Mouse (Mus musculus): ENCODE measurements around the gene Sstr5. TPM values are rescaled to one million over a fixed set of nuclear protein-coding genes. Genes with fewer than 3 reads are reported as not detected.

Gene Sstr5
- polyA plus RNA-seq (2014; fragmentation: Nextera tagmentation; extraction: Ambion mirVana), result 0.16 and 0.18 TPM in 2 replicates

- Histone ChIP-seq H3K4me1 (ENCODE audit: control insufficient read depth in 2 of 2, insufficient read depth in 2 of 2, low read length in 2 of 2) (peaks cover 2 to 5% of the 10 kb centered on the region in 2 experiments; a peak in 2 of 4 replicates), H3K27ac (replicated peaks in 1 of 2; ENCODE audit: control insufficient read depth in 1 of 2, insufficient read depth in 1 of 2, low read depth in 2 of 2, low read length in 2 of 2) (no peak within 1 kb of the TSS), H3K27me3 (ENCODE audit: control insufficient read depth, insufficient read depth, low read length) (peaks cover 33% of the 10 kb centered on the region), H3K9ac (ENCODE audit: low read length) (peak within 1 kb of the TSS; percentile 32; the same call in 1 of the 2 replicates), H3K4me2 (ENCODE audit: low read length) (peak within 1 kb of the TSS; percentile 58), H3K36me3 (ENCODE audit: control insufficient read depth, insufficient read depth, low read length) (no peaks in the 10 kb centered on the region), H3K4me3 (ENCODE audit: control insufficient read depth in 1 of 2, insufficient read depth in 1 of 2, low read depth in 1 of 2, low read length in 2 of 2) (peak within 1 kb of the TSS in 1 of 2 experiments; percentile 23; a peak in 2 of 4 replicates), H3K9me3 (ENCODE audit: control insufficient read depth, low read length) (no peaks in the 10 kb centered on the region)
- peak; percentile 33 for ATAC-seq (ENCODE audit: insufficient number of reproducible peaks, insufficient read depth, low FRiP score, low read depth)
- WGBS, result 1% methylated on average over 19 of the region's 28 CpGs
Observed at GRCm38 (mm10) chr17:25497013-25497412, at the start of gene Sstr5. Gene Sstr5 (minus strand): TSS chr17:25497288.

- H3K36me3 ChIP-seq (ENCODE audit: control insufficient read depth, insufficient read depth, low read length), result no peaks in the 10 kb centered on the region
- no peak overlapping the region for H3K4me2 ChIP-seq (ENCODE audit: low read length)
- no peak overlapping the region for H3K9ac ChIP-seq (ENCODE audit: low read length)
- 78% methylated on average over 4 of the region's 4 CpGs for WGBS
- ATAC-seq (ENCODE audit: insufficient number of reproducible peaks, insufficient read depth, low FRiP score, low read depth), result no peak
- no peaks in the 10 kb centered on the region for H3K27me3 ChIP-seq (ENCODE audit: control insufficient read depth, insufficient read depth, low read length)
- H3K4me1 ChIP-seq (ENCODE audit: control insufficient read depth in 2 of 2, insufficient read depth in 2 of 2, low read length in 2 of 2), result peaks cover 13 to 16% of the 10 kb centered on the region in 2 experiments
- H3K9me3 ChIP-seq (ENCODE audit: control insufficient read depth, low read length), result no peaks in the 10 kb centered on the region
- no peak overlapping the region for H3K27ac ChIP-seq (replicated peaks in 1 of 2; ENCODE audit: control insufficient read depth in 1 of 2, insufficient read depth in 1 of 2, low read depth in 2 of 2, low read length in 2 of 2)
- H3K4me3 ChIP-seq (ENCODE audit: control insufficient read depth in 1 of 2, insufficient read depth in 1 of 2, low read depth in 1 of 2, low read length in 2 of 2), result no peak overlapping the region
Observed at GRCm38 (mm10) chr17:25541768-25542167, 44.7 kb upstream of the Sstr5 start.

DNA sequence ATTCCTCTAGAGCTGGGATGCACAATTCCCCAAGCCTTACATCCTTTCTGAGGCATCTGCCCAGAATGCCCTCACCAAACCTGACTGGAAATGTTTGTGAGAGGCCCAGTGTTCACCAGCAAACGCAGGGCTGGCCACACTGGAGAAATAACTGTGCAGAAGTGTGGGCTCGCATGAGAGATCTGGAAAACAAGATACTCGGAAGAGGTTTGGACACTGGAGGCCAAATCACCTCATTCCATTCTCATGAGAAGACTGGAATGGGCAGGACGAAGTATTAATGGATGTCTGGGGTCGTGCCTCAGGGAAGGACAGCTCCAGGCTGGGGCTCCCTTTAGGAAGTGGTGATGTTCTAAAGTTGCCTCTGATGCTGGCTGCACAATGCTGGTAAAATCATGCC is 43.6 kb upstream of the Sstr5 start:
- Histone ChIP-seq H3K27ac (replicated peaks in 1 of 2; ENCODE audit: control insufficient read depth in 1 of 2, insufficient read depth in 1 of 2, low read depth in 2 of 2, low read length in 2 of 2) (no peak overlapping the region), H3K9ac (ENCODE audit: low read length) (no peak overlapping the region)
- 51% methylated on average over 5 of the region's 5 CpGs for WGBS

GRCm38 (mm10) chr17:25538945-25539875 is 42.1 kb upstream of the Sstr5 start:
- no peaks in the 10 kb centered on the region for H3K27me3 ChIP-seq (ENCODE audit: control insufficient read depth, insufficient read depth, low read length)
- H3K4me1 ChIP-seq (ENCODE audit: control insufficient read depth in 2 of 2, insufficient read depth in 2 of 2, low read length in 2 of 2), result peaks cover 13 to 16% of the 10 kb centered on the region in 2 experiments
- H3K36me3 ChIP-seq (ENCODE audit: control insufficient read depth, insufficient read depth, low read length), result no peaks in the 10 kb centered on the region
- H3K9ac ChIP-seq (ENCODE audit: low read length), result peak overlapping the region; percentile 63
- WGBS, result 15% methylated on average over 27 of the region's 27 CpGs
- H3K27ac ChIP-seq (replicated peaks in 1 of 2; ENCODE audit: control insufficient read depth in 1 of 2, insufficient read depth in 1 of 2, low read depth in 2 of 2, low read length in 2 of 2), result peak overlapping the region; percentile 33 to 50
- no peak for ATAC-seq (ENCODE audit: insufficient number of reproducible peaks, insufficient read depth, low FRiP score, low read depth)
- peak overlapping the region; percentile 63 for H3K4me2 ChIP-seq (ENCODE audit: low read length)
- H3K9me3 ChIP-seq (ENCODE audit: control insufficient read depth, low read length), result no peaks in the 10 kb centered on the region
- peak overlapping the region in 1 of 2 experiments; percentile 14; a peak in 2 of 4 replicates for H3K4me3 ChIP-seq (ENCODE audit: control insufficient read depth in 1 of 2, insufficient read depth in 1 of 2, low read depth in 1 of 2, low read length in 2 of 2)

More for the DNA sequence above, 43.6 kb upstream of the Sstr5 start:
- H3K36me3 ChIP-seq (ENCODE audit: control insufficient read depth, insufficient read depth, low read length), result no peaks in the 10 kb centered on the region
- H3K9me3 ChIP-seq (ENCODE audit: control insufficient read depth, low read length), result no peaks in the 10 kb centered on the region
- H3K4me1 ChIP-seq (ENCODE audit: control insufficient read depth in 2 of 2, insufficient read depth in 2 of 2, low read length in 2 of 2), result peaks cover 13 to 16% of the 10 kb centered on the region in 2 experiments
- no peak overlapping the region for H3K4me3 ChIP-seq (ENCODE audit: control insufficient read depth in 1 of 2, insufficient read depth in 1 of 2, low read depth in 1 of 2, low read length in 2 of 2)
- H3K4me2 ChIP-seq (ENCODE audit: low read length), result no peak overlapping the region
- H3K27me3 ChIP-seq (ENCODE audit: control insufficient read depth, insufficient read depth, low read length), result no peaks in the 10 kb centered on the region
- ATAC-seq (ENCODE audit: insufficient number of reproducible peaks, insufficient read depth, low FRiP score, low read depth), result no peak

- H3K4me1 ChIP-seq (ENCODE audit: control insufficient read depth in 2 of 2, insufficient read depth in 2 of 2, low read length in 2 of 2), result 0 out of 4 replicates have a peak, but pooled peaks cover 0 to 4% of the 10 kb centered on the region in 2 experiments
- H3K9me3 ChIP-seq (ENCODE audit: control insufficient read depth, low read length), result no peaks in the 10 kb centered on the region
- H3K4me2 ChIP-seq (ENCODE audit: low read length), result no peak overlapping the region
- H3K9ac ChIP-seq (ENCODE audit: low read length), result no peak overlapping the region
- H3K27me3 ChIP-seq (ENCODE audit: control insufficient read depth, insufficient read depth, low read length), result no peaks in the 10 kb centered on the region
- ATAC-seq (ENCODE audit: insufficient number of reproducible peaks, insufficient read depth, low FRiP score, low read depth), result no peak
- 60% methylated on average over 8 of the region's 8 CpGs for WGBS
- no peak overlapping the region for H3K4me3 ChIP-seq (ENCODE audit: control insufficient read depth in 1 of 2, insufficient read depth in 1 of 2, low read depth in 1 of 2, low read length in 2 of 2)
- no peaks in the 10 kb centered on the region for H3K36me3 ChIP-seq (ENCODE audit: control insufficient read depth, insufficient read depth, low read length)
- H3K27ac ChIP-seq (replicated peaks in 1 of 2; ENCODE audit: control insufficient read depth in 1 of 2, insufficient read depth in 1 of 2, low read depth in 2 of 2, low read length in 2 of 2), result no peak overlapping the region
Observed at GRCm38 (mm10) chr17:25530357-25531022, 33.4 kb upstream of the Sstr5 start.

- Histone ChIP-seq H3K9me3 (ENCODE audit: control insufficient read depth, low read length) (no peaks in the 10 kb centered on the region), H3K4me1 (ENCODE audit: control insufficient read depth in 2 of 2, insufficient read depth in 2 of 2, low read length in 2 of 2) (0 out of 4 replicates have a peak, but pooled peaks cover 0 to 4% of the 10 kb centered on the region in 2 experiments), H3K9ac (ENCODE audit: low read length) (no peak overlapping the region), H3K4me3 (ENCODE audit: control insufficient read depth in 1 of 2, insufficient read depth in 1 of 2, low read depth in 1 of 2, low read length in 2 of 2) (no peak overlapping the region), H3K4me2 (ENCODE audit: low read length) (no peak overlapping the region), H3K27ac (replicated peaks in 1 of 2; ENCODE audit: control insufficient read depth in 1 of 2, insufficient read depth in 1 of 2, low read depth in 2 of 2, low read length in 2 of 2) (no peak overlapping the region), H3K27me3 (ENCODE audit: control insufficient read depth, insufficient read depth, low read length) (no peaks in the 10 kb centered on the region), H3K36me3 (ENCODE audit: control insufficient read depth, insufficient read depth, low read length) (no peaks in the 10 kb centered on the region)
- no peak for ATAC-seq (ENCODE audit: insufficient number of reproducible peaks, insufficient read depth, low FRiP score, low read depth)
- WGBS, result 83% methylated on average over 12 of the region's 12 CpGs
Observed at GRCm38 (mm10) chr17:25522080-25522479, 25.0 kb upstream of the Sstr5 start.

DNA sequence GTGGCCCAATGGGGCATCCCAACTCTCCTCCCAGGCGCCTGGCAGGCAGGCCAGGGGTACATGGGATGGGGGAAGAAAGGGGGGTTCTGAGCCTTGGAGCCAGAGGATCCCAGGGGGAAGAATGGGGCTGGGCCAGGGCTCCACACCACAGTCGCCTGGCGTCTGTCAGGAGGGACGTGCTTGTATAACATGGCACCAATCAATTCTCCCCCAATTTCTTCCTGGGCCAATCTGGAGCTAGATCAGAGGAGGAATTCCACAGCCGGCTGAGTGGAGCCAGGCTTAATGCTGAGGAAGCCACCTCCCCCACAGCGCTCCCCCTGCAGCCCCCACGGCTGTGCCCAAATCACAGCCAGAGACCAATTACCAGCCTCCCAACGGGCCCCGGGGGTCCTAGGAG is 23.4 kb upstream of the Sstr5 start:
- H3K27me3 ChIP-seq (ENCODE audit: control insufficient read depth, insufficient read depth, low read length), result no peaks in the 10 kb centered on the region
- ATAC-seq (ENCODE audit: insufficient number of reproducible peaks, insufficient read depth, low FRiP score, low read depth), result no peak

More for the DNA sequence above, 23.4 kb upstream of the Sstr5 start:
- Histone ChIP-seq H3K4me2 (ENCODE audit: low read length) (no peak overlapping the region), H3K9me3 (ENCODE audit: control insufficient read depth, low read length) (no peaks in the 10 kb centered on the region), H3K27ac (replicated peaks in 1 of 2; ENCODE audit: control insufficient read depth in 1 of 2, insufficient read depth in 1 of 2, low read depth in 2 of 2, low read length in 2 of 2) (no peak overlapping the region), H3K4me3 (ENCODE audit: control insufficient read depth in 1 of 2, insufficient read depth in 1 of 2, low read depth in 1 of 2, low read length in 2 of 2) (no peak overlapping the region), H3K4me1 (ENCODE audit: control insufficient read depth in 2 of 2, insufficient read depth in 2 of 2, low read length in 2 of 2) (peaks cover 3 to 5% of the 10 kb centered on the region in 2 experiments; a peak in 1 of 4 replicates), H3K9ac (ENCODE audit: low read length) (no peak overlapping the region), H3K36me3 (ENCODE audit: control insufficient read depth, insufficient read depth, low read length) (no peaks in the 10 kb centered on the region)
- WGBS, result 35% methylated on average over 9 of the region's 9 CpGs

All from heart, embryonic 14.5 days (tissue).